In genomic region chr5:105731627-105732432, GRCm38 (mm10) we compare ENCODE assay signal across 8 mouse cellular contexts. TPM values are rescaled to one million over a fixed set of nuclear protein-coding genes. Genes with fewer than 3 reads are reported as not detected.
A peak's percentile ranks its signal among the peaks of the same experiment; 100 is the strongest.
DNase-seq lines count a peak whose midpoint lies in the region; ATAC-seq lines count a peak whose summit lies in the region.

No protein-coding gene starts in this region.

- 0% methylated on average over 48 of the region's 52 CpGs for WGBS in liver, embryonic 12.5 days (ENCODE audit: insufficient replicate concordance)
- WGBS in stomach, embryonic 15.5 days = 2% methylated on average over 45 of the region's 52 CpGs

- peak; percentile 20 to 36 for DNase-seq in left cerebral cortex, adult 18-20 months (ENCODE audit: low spot score in 2 of 2)
- no peak for DNase-seq in left cerebral cortex, adult 9 months (ENCODE audit: low spot score in 2 of 2)
- DNase-seq in cerebellum, postnatal 25 days = peak; percentile 38 to 64
- DNase-seq in gastrocnemius, postnatal 14 days = peak; percentile 65
- DNase-seq in induced T-regulatory cell, adult 2 months (ENCODE audit: low read depth) = peak; percentile 80

- intact Hi-C loops in gastrocnemius, postnatal 14 days (cut with DNase I; ENCODE audit: low total_unique reads) = no loop called here

- ATAC-seq in liver, embryonic 12.5 days = peak; percentile 82
- ATAC-seq in monocyte, adult 5-6 weeks (replicated peaks; ENCODE audit: insufficient number of reproducible peaks, low FRiP score, low TSS enrichment, poor library complexity, severe bottlenecking) = peak; percentile 70
- ATAC-seq in stomach, embryonic 15.5 days (ENCODE audit: insufficient read depth, low FRiP score, low read depth) = peak; percentile 84

- peak overlapping the region; percentile 91 for H3K4me2 ChIP-seq in liver, embryonic 12.5 days
- H3K4me2 ChIP-seq in stomach, embryonic 15.5 days = peak overlapping the region; percentile 96

- H3K4me3 ChIP-seq in liver, embryonic 12.5 days = peak overlapping the region; percentile 74
- peak overlapping the region; percentile 58 for H3K4me3 ChIP-seq in stomach, embryonic 15.5 days (replicated peaks)

- no peaks in the 10 kb centered on the region for H3K27me3 ChIP-seq in liver, embryonic 12.5 days (replicated peaks)
- no peaks in the 10 kb centered on the region for H3K27me3 ChIP-seq in stomach, embryonic 15.5 days (replicated peaks)

- H3K4me1 ChIP-seq in liver, embryonic 12.5 days = peaks cover 64% of the 10 kb centered on the region
- peaks cover 13% of the 10 kb centered on the region for H3K4me1 ChIP-seq in stomach, embryonic 15.5 days

- peak overlapping the region; percentile 83 for H3K9ac ChIP-seq in liver, embryonic 12.5 days
- H3K9ac ChIP-seq in stomach, embryonic 15.5 days = peak overlapping the region; percentile 51

- H3K27ac ChIP-seq in liver, embryonic 12.5 days = peak overlapping the region; percentile 68
- peak overlapping the region; percentile 49 for H3K27ac ChIP-seq in stomach, embryonic 15.5 days

- H3K9me3 ChIP-seq in liver, embryonic 12.5 days (replicated peaks) = no peaks in the 10 kb centered on the region
- H3K9me3 ChIP-seq in stomach, embryonic 15.5 days = no peaks in the 10 kb centered on the region

- peaks cover 7% of the 10 kb centered on the region for H3K36me3 ChIP-seq in liver, embryonic 12.5 days
- H3K36me3 ChIP-seq in stomach, embryonic 15.5 days = no peaks in the 10 kb centered on the region

RNA-seq across cellular contexts. Expression of gene Lrrc8d, which starts 32.1 kb away (rescaled TPM):
- 10 to 100 TPM; 32.7 to 35.0 TPM for total RNA-seq in left cerebral cortex, adult 18-20 months (2021)
- 1 to 10 TPM; 8.0 to 8.5 TPM for total RNA-seq in gastrocnemius, postnatal 14 days (2021)
- 14.5 and 15.4 TPM in 2 replicates for polyA plus RNA-seq in liver, embryonic 12.5 days (2016; fragmentation: Nextera tagmentation; extraction: Ambion mirVana)
- 40.9 to 56.0 TPM (median 41.9 TPM) in 3 replicates for total RNA-seq in monocyte, adult 5-6 weeks (2017)
- 14.1 and 17.9 TPM in 2 replicates for polyA plus RNA-seq in stomach, embryonic 15.5 days (2015; fragmentation: Nextera tagmentation; extraction: Ambion mirVana)

Comparison
In these comparisons a context has a peak if more than half of its experiments do, and no peak if none do; other contexts are left out.
1. DNase-seq: peak in left cerebral cortex, adult 18-20 months (2 of 2), cerebellum, postnatal 25 days (2 of 2), gastrocnemius, postnatal 14 days (single experiment) and induced T-regulatory cell, adult 2 months (single experiment); none in left cerebral cortex, adult 9 months (0 of 2).
2. Peak in every context shown above with its lines, with median percentiles within 50 percentile points of each other: ATAC-seq.